Mouse (Mus musculus) ES-Bruce4 (cell line): Measurements from ENCODE around the gene Cfap97d2. TPM values are rescaled to one million over a fixed set of nuclear protein-coding genes. Genes with fewer than 3 reads are reported as not detected.

Experiments
- H3K27ac ChIP-seq: 2 replicates; pipeline ENCODE4 v1.5.1; 2012; ENCODE audit warnings: low read length, inconsistent platforms; ENCODE audit not compliant: insufficient read depth
- H3K27me3 ChIP-seq: 2 replicates; pipeline ENCODE4 v1.6.1; 2012; ENCODE audit warnings: mild to moderate bottlenecking, low read length, inconsistent platforms; ENCODE audit not compliant: control insufficient read depth, poor library complexity, insufficient read depth, severe bottlenecking
- H3K36me3 ChIP-seq: 2 replicates; pipeline ENCODE4 v1.6.1; 2012; ENCODE audit warnings: inconsistent platforms, mild to moderate bottlenecking, low read length, moderate library complexity; ENCODE audit not compliant: control insufficient read depth, poor library complexity, insufficient read depth, severe bottlenecking
- H3K4me1 ChIP-seq: one replicate; pipeline ENCODE4 v1.8.1; 2011; ENCODE audit warnings: low read length; ENCODE audit not compliant: control insufficient read depth, insufficient read depth
- H3K4me3 ChIP-seq: 2 replicates; pipeline ENCODE4 v1.5.1; 2011; ENCODE audit warnings: low read depth, mild to moderate bottlenecking, low read length
- H3K9ac ChIP-seq: 2 replicates; pipeline ENCODE4 v1.6.1; 2012; ENCODE audit warnings: low read depth, mild to moderate bottlenecking, inconsistent platforms; ENCODE audit not compliant: poor library complexity, severe bottlenecking
- H3K9me3 ChIP-seq: replicated peaks from 2 replicates; pipeline ENCODE4 v1.6.1; 2012; ENCODE audit warnings: mild to moderate bottlenecking, low read length, inconsistent platforms; ENCODE audit not compliant: control insufficient read depth, poor library complexity, insufficient read depth, severe bottlenecking
- CTCF ChIP-seq: IDR thresholded peaks from one replicate; pipeline ENCODE4 v1.8.1; 2011; ENCODE audit warnings: low read depth, low read length
- EP300 ChIP-seq: IDR thresholded peaks from 2 replicates; pipeline ENCODE4 v1.6.1; 2011; ENCODE audit warnings: low read depth, low read length; ENCODE audit not compliant: insufficient read depth
- POLR2A ChIP-seq: IDR thresholded peaks from one replicate; pipeline ENCODE4 v1.8.1; 2011; ENCODE audit warnings: low read length; ENCODE audit not compliant: insufficient read depth
- polyA plus RNA-seq: library from polyadenylated mRNA; stranded (reverse); fragments of >200 nt; gene quantifications from 2 replicates; pipeline ENCODE4 v1.2.4, GENCODE M21; 2011; ENCODE audit warnings: low read depth; ENCODE audit not compliant: missing spikeins, insufficient read depth, insufficient read length

The Cfap97d2 gene
- polyA plus RNA-seq, 1 experiment = not detected

- Histone ChIP-seq H3K27ac (no peak overlapping the region), H3K9me3 (peaks cover 8% of the 10 kb centered on the region), H3K27me3 (no peaks in the 10 kb centered on the region), H3K4me3 (no peak overlapping the region), H3K4me1 (no peaks in the 10 kb centered on the region), H3K9ac (no peak overlapping the region), H3K36me3 (no peaks in the 10 kb centered on the region)
- no peak for TF ChIP-seq CTCF
- TF ChIP-seq POLR2A = no peak
- TF ChIP-seq EP300 = no peak
Observed at GRCm38 (mm10) chr8:13706918-13707317, 1.2 kb downstream of the Cfap97d2 start.

- no peak overlapping the region for H3K9ac ChIP-seq
- H3K4me3 ChIP-seq = no peak overlapping the region
- no peak overlapping the region for H3K27ac ChIP-seq
- peaks cover 8% of the 10 kb centered on the region for H3K9me3 ChIP-seq
- TF ChIP-seq POLR2A (no peak), EP300 (no peak)
- H3K27me3 ChIP-seq = no peaks in the 10 kb centered on the region
- H3K36me3 ChIP-seq = no peaks in the 10 kb centered on the region
- no peaks in the 10 kb centered on the region for H3K4me1 ChIP-seq
Observed at GRCm38 (mm10) chr8:13708514-13708913, 2.8 kb downstream of the Cfap97d2 start.

DNA sequence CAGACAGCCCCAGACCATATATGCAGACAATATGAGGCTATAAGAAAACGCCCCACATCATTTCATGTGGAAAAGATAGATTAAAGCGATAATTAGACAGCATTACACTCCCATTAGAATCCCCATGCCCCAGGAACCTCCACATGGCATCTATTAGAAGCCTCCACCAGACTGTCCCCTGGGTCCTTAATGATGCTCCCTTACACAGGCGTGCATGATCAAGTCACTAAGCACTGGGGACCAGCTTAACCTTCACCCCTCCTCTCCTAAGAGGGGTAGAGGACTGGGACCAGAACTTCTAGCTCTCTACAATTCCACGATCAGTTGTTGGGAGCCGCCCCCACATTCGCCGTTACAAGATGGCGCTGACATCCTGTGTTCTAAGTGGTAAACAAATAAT lies 13.3 kb downstream of the Cfap97d2 start:
- TF ChIP-seq POLR2A = no peak
- no peak for TF ChIP-seq EP300
- no peak for TF ChIP-seq CTCF
- no peak overlapping the region for H3K9ac ChIP-seq
- H3K4me3 ChIP-seq = no peak overlapping the region
- H3K36me3 ChIP-seq = no peaks in the 10 kb centered on the region
- no peaks in the 10 kb centered on the region for H3K4me1 ChIP-seq
- H3K9me3 ChIP-seq = peaks cover 18% of the 10 kb centered on the region
- no peaks in the 10 kb centered on the region for H3K27me3 ChIP-seq
- H3K27ac ChIP-seq = no peak overlapping the region

DNA sequence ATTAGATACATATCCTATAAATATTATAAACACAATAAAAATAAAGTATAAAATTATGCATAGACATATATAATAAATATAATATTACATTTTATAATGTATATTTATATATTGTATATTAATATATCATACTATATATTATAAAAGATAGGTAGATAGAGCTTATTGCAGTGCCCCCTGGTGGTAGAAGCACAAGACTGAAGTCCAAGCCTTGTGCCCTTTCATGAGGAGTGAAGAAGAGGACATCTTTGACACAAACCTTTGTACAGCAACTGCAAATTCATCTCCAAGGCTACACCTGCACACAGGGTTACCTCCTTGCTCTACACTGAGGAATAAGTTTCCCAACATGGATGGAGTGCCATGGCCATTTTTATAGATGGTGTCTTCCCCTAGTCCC lies 20.0 kb downstream of the Cfap97d2 start:
- Histone ChIP-seq H3K36me3 (no peaks in the 10 kb centered on the region), H3K27ac (no peak overlapping the region), H3K9me3 (no peaks in the 10 kb centered on the region), H3K27me3 (no peaks in the 10 kb centered on the region), H3K9ac (no peak overlapping the region), H3K4me3 (no peak overlapping the region), H3K4me1 (no peaks in the 10 kb centered on the region)
- TF ChIP-seq EP300 = no peak
- no peak for TF ChIP-seq POLR2A
- no peak for TF ChIP-seq CTCF

GRCm38 (mm10) chr8:13727469-13728094 lies 21.9 kb downstream of the Cfap97d2 start:
- Histone ChIP-seq H3K36me3 (no peaks in the 10 kb centered on the region), H3K9ac (no peak overlapping the region), H3K9me3 (no peaks in the 10 kb centered on the region), H3K4me1 (no peaks in the 10 kb centered on the region), H3K27ac (no peak overlapping the region), H3K4me3 (no peak overlapping the region), H3K27me3 (no peaks in the 10 kb centered on the region)
- TF ChIP-seq CTCF (no peak), EP300 (no peak), POLR2A (no peak)

DNA sequence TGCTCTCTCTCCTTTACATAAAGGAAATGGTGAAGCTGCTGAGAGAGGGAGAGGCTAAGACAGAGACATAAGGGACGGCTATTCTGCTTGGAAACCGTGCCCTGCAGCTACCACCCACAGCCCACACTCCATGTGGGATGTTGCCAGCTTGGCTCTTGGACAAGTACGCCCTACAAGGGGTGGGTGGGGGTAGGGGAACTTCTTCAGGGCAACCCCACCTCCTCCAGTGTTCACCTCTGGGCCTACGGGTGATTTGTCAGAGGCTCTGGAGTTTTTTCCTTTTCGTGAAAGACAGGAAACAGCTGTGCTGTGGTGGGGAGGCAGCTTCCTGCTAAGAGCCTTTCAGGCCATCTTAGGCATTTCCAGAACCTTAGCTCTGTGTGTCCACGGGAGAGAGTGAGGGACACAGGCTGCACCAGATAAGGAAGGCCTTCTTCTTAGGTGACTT lies 34.7 kb downstream of the Cfap97d2 start:
- H3K27ac ChIP-seq = no peak overlapping the region
- no peak for TF ChIP-seq CTCF
- TF ChIP-seq EP300 = no peak
- no peak for TF ChIP-seq POLR2A
- no peak overlapping the region for H3K4me3 ChIP-seq
- H3K36me3 ChIP-seq = no peaks in the 10 kb centered on the region
- H3K9me3 ChIP-seq = no peaks in the 10 kb centered on the region
- no peak overlapping the region for H3K9ac ChIP-seq
- no peaks in the 10 kb centered on the region for H3K27me3 ChIP-seq
- no peaks in the 10 kb centered on the region for H3K4me1 ChIP-seq
